Mouse (Mus musculus) small intestine, adult 2 months (tissue): Measurements from ENCODE around the gene Stat1.

ENCODE experiments used
- CTCF ChIP-seq: fragments of 200-500 bp; IDR thresholded peaks from 2 replicates; pipeline ENCODE4 v1.5.1; 2012; ENCODE audit warnings: low read depth, mild to moderate bottlenecking, control low read depth, inconsistent platforms, low read length, moderate library complexity, mixed read lengths; ENCODE audit not compliant: insufficient replicate concordance, insufficient read length; ENCODE audit errors: extremely low read depth
- POLR2A ChIP-seq: fragments of 200-500 bp; IDR thresholded peaks from 2 replicates; pipeline ENCODE4 v1.6.1; 2012; ENCODE audit warnings: low read depth, mild to moderate bottlenecking, control low read depth, inconsistent platforms, low read length, moderate library complexity

- TF ChIP-seq POLR2A: no peak
- no peak for TF ChIP-seq CTCF
Observed at GRCm38 (mm10) chr1:52176999-52177398, 57.8 kb downstream of the Stat1 start.
